Mouse (Mus musculus) cerebral cortex, adult 2 months (tissue): ENCODE measurements around the gene Med12l.

Experiments used
- WGBS: fragments of 180-500 bp; shearing (Covaris S2); methylation state at CpG from one replicate; pipeline ENCODE4 v1.1.7; 2018; 5-methylcytosine and 5-hydroxymethylcytosine counted together

Gene Med12l

DNA sequence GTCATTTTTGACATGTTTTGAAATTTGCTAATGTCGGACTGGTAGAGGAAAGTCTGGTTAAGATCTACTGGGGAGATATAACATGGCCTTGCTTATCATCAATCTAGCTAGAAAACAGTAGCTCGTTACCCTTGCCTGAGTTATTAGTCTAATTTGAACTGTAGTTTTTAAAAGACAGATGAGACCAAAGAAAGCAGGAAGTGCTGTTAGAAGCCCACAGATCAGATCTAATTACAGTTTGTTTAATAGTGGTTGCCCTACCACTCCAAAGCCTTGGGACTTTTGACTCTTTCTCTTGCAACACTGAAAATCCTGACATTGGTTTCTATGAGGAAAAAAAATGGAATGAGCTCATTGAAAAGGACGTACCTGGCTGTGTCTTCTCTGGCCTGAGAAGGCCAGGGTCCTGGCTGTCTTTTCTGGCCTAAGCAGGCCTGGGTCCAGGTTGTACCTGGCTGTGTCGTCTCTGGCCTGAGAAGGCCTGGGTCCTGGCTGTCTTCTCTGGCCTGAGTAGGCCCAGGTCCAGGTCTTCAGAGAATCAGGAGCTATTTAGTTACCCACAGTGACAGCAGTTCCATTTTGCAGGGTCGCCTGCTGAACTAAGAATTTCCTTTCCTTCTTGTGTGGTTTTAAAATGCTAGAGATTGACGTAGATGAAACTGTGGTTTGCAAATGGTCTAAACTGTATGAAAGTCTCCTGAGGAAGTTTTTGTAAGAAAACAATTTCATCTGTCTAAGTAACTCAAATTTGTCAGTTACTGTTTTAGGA is 95.8 kb downstream of the Med12l start, which contains the start of gene Gpr171:
Gpr171 (minus strand) TSS at position 604 of the 769 bp plus-strand sequence.
- 83% methylated on average over 6 of the region's 6 CpGs for WGBS

DNA sequence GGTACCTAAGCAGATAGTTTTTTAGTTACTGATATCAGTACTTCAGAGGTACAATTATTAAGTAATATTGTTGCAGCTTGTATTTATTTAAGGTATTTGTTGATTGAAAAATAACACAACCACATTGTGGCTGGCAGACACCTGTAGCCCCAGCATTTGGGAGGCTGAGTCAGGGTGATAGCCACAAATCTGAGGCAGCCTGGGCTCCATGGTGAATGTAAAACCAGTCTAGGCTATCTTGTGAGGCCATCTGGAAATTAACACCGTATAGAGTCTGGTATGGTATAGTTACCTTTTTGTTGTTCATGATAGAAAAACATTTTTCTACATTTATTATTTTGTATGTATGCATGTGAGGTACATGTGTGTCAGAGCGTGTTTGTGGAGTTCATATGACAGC is 96.5 kb downstream of the Med12l start:
- 98% methylated on average over 2 of the region's 2 CpGs for WGBS

DNA sequence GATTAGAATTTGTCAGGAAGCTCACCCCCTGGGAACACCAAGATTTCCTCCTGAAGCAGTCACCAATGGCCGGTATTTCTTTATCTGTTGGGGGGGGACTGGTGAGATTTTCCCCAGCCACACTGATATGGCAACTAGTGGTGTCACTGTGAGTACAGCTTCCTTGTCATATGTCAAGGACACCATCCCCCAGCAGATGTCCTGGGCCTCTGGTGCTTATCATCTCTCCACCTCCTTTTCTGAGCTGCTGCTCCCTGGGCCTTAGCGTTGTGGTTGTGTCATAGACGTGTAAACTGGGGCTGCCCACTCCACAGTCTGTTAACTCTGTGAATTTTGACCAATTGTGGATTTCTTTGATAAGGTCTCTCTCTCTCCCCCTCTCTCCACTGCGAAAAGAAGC is 98.8 kb downstream of the Med12l start:
- 83% methylated on average over 4 of the region's 4 CpGs for WGBS

DNA sequence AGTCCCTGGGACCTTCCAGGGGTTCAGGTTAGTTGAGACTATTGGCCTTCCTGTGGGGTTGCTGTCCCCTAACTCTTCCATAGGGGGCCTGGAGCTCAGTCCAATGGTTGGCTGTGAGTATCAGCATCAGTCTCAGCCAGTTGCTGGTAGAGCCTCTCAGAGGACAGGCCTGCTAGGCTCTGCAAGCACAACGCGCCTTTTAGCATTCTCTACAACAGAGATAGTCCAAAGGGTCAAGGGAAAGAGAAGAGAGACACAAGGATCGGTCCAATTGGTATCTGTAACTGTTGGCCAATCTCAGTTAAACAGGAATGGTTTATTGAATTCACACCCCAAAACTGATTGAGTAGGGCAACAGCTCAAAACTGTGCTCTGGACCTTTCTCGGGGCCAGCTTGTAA is 101.8 kb downstream of the Med12l start:
- over 99% methylated on average over 4 of the region's 4 CpGs for WGBS

DNA sequence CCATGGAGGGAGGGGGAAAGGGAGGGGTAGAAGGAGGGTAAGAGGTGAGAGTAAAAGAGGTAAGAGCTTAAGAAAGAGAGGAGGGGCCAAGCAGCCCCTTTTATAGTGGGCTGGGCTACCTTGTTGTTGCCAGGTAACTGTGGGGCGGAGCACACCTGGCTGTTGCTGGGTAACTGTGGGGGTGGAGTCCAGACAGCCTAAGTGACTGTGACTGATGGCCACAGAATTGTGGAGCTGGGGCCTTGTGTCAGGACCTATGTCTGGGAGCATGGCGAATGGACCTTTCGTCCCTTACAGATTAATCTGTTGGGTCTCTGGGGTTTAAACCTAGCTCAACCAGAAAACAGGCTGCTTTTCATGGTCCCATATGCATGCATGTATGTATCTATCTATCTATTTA is 104.2 kb downstream of the Med12l start:
- WGBS, result 94% methylated on average over 3 of the region's 3 CpGs

DNA sequence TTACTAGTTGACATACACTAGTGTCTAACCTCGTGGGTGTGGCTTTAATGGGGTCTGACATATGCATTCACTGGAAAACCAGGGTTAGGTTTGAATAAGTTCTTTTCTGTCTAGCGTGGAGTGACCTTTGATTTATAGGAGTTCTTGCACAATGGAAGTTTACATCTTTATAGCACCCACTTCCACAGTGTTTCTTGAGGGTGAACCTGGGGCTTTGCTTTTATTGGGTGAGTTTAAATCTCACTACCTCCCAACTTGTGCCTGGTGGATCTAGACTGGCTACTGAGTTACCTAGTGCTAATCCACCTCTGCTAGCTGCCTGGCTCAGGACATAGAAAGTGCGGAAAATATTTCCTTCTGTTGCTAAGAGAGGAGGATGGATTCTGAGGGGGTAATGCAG is 106.3 kb downstream of the Med12l start:
- WGBS, result 85% methylated on average over 3 of the region's 3 CpGs

DNA sequence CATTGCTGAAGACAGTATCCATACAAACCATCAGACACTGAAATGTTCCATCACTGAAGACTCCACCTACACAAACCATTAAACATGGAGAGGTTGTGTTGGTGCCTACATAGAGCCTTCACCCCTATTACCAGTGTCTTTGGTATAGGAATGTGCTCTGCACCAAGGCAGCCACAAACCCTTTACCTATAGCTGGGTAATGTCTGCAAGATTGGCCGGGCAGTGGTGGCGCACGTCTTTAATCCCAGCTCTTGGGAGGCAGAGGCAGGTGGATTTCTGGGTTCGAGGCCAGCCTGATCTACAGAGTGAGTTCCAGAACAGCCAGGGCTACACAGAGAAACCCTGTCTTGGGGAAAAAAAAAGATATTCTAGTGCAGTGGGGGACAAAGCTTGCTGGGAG is 107.7 kb downstream of the Med12l start:
- 97% methylated on average over 4 of the region's 4 CpGs for WGBS

DNA sequence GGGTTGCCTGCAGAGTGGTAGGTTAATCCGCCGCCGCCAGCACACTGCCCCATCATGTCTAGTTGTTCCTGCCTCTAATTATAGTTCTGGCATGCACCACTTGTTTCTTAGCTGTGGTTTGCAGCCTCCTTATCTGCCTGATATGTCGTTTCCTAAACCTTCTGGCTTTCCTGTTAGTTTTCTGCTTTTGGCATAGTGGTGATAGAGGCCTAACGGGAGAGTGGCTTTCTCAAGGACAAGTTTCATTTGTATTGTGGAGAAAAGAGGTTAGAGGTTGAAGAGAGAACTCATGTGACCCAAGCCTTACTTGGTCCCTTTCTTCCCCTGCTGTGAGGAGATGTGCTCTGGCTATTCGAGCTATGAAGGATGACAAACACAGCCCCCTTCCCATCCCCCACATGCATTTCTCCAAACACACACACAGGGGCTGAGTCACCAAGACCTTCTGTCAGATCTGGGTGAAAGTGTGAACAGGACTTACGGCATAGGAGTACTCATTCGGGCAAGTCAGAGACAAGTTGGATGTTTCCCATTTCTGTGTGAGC is 108.4 kb downstream of the Med12l start:
- 57% methylated on average over 8 of the region's 8 CpGs for WGBS

DNA sequence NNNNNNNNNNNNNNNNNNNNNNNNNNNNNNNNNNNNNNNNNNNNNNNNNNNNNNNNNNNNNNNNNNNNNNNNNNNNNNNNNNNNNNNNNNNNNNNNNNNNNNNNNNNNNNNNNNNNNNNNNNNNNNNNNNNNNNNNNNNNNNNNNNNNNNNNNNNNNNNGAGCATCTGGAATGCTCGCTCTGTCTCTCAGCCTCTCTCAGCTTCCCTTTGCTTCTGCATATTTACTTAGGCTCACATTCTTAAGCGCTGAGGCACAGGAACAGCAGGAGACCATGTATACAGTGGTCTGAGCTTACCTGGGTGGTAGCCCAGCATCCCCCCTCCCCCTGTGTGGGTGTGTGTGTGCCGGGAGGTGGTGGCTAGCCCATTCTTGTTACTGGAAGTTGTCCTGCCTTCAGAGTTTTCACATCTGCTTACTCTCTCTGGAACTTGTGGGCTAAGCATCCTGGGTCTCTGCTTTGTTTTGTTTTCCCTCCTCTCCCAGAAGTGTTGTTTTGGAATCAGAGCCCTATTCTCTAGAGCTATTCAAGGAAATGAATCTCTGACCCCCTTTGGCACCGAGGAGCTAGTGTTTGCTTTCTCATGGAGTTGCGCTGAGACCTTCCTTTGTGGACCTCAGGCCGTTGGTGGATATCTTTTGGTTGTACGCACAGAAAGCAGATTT is 115.6 kb downstream of the Med12l start:
- 46% methylated on average over 7 of the region's 7 CpGs for WGBS

DNA sequence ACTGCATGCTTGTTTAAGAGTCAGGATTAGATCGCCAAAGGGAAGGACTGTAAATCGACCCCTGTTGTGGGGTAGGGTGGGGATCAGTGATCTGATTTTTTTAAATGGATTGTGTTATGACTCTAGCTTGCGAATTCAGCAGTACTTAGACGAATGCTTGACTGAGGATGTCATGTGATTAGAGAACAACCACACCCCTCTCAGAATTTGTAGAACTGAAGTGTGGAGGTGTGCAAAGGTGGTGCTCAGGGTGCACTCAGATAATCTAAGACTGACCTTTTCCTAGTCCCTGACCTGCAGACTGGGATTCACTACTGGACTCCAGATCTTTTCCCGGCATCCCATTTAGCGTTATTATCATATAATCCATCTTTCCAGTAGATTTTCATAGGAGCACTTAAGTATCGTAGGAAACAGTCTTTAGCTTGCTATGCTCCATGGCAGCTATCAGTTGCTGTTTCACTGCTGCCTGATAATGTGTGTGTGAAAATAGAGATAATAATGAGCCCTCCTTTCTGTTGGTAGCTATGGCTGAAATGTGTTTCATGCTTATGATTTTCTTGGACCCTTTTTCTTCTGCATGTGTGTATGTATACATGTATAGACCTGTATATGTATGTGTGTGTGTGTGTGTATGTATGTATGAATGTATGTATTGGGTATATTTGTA is 116.3 kb downstream of the Med12l start:
- WGBS, result 73% methylated on average over 7 of the region's 7 CpGs

DNA sequence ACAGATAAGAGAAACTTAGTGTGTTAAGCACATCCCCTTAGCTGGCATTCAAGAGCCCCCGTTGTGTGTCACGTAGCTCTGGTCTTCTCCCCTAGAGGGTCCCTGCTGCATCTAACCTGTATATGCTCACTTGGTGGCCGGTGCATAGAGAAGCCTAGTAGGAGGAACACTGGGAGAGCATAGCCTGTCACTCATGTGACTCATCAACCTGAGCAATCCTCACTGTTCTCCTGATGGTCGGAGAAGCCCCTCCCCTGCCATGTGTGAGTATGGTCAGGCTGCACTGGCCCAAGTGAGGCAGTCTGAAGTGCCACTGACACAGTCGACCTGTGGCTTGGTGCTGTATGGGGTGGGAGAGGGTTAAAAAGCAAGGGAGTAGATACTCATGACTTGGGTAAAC is 119.4 kb downstream of the Med12l start:
- 75% methylated on average over 5 of the region's 5 CpGs for WGBS

DNA sequence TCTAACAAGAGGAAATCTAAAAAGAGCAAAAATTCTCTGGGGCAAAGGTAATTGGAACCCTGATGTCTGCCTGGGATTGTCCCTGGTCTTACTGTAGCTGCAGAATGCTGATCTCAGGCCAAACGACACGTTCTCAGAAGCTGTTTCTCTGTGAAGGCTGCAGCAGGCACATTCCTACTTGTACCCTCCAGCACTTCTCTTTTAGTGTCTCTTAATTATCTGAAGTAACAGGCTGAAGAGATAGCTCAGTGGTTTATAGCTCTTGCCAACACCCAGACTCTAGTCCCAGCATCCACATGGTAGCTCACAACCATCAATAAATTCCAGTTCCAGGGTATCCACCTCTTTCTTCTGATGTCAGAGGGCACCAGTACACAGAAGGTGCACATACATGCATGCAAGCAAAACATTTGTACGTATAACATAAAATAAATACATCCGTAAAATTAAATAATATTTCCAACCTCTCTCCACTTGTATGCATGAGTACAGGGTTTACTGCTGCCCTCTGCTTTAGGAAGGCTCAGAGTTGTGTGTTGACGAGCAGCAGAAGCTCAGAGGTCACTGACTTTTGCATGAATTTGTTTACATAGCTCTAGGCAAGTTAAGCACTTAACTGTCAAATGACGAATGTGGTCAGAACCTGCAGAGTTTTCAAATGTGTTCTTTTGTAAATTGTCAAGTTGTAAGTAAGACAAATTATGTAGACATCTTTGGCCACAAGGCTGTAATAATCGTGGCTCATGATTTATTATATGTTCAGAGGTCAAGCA is 120.3 kb downstream of the Med12l start:
- WGBS, result 78% methylated on average over 7 of the region's 7 CpGs

DNA sequence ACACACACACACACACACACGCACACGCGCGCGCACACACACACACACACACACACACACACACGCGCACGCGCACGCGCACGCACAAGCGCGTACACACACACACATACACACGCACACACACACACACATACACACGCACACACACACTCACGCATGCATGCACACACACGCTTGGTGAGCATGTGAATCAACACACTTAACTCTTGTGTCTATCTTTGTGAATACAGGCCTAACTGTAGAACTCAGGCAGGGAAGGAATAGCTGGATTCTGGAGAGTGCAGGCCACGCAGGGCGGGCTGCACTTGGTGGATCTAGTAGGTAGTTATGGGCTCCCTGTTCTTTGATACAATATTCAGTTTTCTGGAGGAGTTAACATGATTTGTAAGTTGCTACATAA is 123.1 kb downstream of the Med12l start:
- 85% methylated on average over 20 of the region's 20 CpGs for WGBS

DNA sequence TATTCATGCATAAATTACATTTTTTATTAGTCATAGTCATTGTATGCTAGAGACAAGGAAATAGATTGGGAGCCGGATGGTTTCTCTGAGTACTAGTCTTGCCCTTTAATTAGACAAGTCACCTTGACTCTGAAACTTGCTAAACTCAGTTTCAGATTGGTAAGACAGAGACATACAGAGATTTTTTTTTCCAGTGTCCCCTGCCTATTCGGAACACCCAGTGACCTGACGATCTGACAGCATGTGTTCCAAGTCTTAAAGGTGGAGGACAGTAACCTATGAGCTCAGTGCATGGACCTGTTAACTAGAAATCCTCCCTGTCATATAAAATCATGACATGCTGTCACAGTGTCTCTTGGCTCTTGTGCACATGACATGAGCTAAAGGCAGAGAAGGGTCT is 123.9 kb downstream of the Med12l start:
- 88% methylated on average over 3 of the region's 3 CpGs for WGBS

DNA sequence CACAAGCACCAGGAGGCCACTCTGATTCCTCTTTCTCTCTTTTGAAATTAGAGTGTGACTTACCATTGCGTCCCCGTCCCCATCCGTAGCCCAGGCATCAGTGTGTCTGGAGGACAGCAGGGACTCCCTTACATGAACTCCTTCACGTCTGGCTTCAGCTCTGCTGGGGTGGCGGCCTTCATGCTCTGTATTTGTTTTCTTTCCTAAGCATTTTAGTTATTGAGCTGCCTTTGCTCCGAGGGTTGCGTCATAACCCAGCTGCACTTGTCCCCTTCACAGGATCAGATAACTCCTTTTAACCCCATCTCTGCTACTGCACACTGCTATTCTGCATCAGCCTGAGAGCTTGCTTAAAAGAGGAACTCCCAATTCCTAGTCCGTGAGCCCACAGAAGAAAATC is 124.8 kb downstream of the Med12l start:
- WGBS, result 75% methylated on average over 8 of the region's 8 CpGs

DNA sequence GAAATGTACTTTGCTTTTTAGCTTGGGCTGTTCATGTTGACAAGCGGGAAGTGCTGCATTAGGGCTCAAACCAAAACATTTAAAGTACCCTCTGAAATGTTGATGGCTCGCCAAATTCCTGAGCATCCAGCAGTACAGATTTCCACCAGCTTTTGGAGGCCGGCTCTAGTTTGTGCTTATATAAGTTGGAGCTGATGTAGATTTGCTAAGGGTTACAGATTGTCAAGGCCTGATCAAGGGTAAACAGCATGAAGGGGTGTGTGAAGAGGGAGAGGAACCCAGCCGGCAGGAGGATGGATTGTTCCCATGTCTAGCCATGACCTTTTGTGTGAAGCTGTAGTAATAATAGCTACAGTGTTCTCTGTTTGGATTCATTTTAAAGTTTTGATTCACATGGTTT is 125.5 kb downstream of the Med12l start:
- 72% methylated on average over 4 of the region's 4 CpGs for WGBS

DNA sequence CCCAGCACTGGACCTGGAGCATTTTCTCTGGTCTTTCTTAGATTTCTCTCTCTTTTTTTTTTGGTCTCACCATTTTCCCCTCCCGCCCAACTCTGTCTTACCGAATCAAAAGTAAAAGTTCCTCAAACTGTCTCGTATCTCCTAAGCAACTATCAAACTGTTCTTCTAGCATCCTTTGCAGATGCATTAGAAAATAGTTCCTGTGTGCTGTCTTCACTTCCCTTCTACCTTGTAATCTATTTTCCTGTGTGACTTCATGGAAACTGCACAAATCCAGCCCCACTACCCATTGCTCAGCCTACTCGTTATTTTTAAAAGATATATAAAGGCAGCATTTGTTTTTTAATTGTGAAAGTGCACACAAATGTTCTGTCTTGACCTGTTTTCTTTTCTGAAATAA is 126.3 kb downstream of the Med12l start:
- 85% methylated on average over 4 of the region's 4 CpGs for WGBS

DNA sequence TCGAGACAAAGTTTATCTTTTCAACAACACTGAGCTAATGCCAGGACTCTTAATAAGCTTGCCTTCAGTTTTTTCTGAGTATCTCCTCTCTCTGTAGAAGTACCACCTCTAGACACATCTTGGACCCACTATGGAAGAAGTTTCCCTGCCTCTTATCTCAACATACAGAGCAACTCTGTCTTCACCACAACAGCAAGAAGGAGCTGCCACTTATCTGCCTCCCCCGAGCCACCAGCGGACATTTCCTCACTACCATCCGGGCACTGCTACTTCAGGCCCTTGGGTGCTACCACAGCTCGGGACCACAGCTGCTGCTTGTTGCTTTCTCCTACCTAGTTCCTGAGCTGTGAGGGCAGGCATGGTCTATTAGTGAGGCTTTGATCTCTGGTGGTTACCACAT is 127.6 kb downstream of the Med12l start:
- WGBS, result 84% methylated on average over 5 of the region's 5 CpGs

DNA sequence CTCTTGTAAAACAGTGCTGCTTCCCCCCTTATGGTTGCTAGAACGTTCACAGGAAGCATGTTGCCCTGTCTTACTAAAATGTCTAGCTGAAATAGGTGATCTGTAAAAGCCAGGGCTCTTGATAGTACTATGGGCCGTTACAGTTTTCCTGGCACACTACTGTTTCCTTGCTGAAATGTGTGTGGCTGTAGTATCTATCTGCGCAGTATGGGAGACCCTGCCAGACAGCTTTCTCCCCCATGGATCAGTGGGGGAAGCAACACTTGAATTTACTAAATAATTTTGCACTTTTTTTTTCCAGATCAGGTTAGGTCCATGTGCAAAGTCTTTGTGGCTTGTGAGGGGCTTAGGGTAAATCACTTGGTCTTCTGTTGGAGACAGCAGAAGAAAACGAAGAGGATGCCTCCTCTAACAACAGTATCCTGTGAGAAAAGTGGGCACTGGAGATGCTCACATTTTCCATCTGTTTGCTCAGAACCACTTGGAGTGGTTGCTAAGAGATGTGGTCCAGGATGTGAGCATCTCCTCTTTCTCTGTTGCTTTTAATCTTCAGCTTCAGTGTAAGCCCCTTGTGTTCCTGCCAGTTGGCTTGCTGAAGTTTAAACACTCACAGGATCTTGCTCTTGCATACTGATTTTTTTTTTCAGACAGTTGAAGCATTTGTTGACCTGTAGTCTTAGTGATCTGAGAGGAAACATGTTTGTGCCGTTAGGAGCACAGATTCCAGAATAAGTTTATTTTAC is 130.5 kb downstream of the Med12l start:
- 47% methylated on average over 5 of the region's 5 CpGs for WGBS

DNA sequence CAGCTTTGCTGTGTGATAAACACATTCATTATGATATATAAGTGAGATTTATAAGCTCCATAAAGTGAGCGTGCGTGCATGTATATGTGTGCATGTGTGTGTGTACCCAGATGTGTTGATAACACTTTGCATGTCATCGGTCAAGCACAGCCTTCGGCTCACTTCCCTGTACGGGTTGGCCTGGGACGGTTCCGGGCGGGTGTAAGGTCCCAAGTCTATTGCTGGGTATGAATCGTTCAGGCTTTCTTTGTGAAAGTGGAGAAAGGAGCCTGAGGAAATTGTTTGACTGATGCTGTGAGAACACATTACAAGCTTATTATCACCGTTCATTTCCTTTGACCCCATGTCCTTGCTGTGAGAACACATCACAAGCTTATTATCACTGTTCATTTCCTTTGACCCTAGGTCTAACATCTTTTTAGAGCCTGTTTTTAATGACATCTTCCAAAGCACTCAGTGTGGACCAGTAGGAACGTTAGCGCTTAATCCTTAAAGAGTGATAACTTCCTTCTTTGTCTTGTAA is 133.4 kb downstream of the Med12l start:
- 93% methylated on average over 12 of the region's 12 CpGs for WGBS

DNA sequence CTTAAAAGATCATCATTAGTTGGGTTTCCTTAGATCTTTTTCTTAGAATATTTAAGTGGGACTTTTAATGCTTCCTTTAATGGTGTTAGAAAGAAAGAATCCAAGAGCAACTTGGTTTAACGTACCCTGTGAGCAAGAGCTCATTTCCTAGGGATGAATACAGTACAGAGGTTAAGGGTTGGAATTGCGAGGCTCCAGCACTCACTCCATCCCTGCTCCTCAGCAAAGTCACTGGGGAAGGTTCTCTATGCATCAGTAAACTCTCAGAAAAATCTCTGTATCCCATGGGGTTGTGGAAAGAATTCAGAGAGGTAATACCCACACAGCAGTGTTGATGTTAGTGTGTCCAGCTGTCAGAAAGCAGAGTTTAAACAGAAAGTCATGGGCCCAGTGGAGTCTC is 134.5 kb downstream of the Med12l start:
- WGBS, result 85% methylated on average over 2 of the region's 2 CpGs
